Mouse (Mus musculus): ENCODE measurements around the gene Hmgb1.

Hmgb1 gene

DNA sequence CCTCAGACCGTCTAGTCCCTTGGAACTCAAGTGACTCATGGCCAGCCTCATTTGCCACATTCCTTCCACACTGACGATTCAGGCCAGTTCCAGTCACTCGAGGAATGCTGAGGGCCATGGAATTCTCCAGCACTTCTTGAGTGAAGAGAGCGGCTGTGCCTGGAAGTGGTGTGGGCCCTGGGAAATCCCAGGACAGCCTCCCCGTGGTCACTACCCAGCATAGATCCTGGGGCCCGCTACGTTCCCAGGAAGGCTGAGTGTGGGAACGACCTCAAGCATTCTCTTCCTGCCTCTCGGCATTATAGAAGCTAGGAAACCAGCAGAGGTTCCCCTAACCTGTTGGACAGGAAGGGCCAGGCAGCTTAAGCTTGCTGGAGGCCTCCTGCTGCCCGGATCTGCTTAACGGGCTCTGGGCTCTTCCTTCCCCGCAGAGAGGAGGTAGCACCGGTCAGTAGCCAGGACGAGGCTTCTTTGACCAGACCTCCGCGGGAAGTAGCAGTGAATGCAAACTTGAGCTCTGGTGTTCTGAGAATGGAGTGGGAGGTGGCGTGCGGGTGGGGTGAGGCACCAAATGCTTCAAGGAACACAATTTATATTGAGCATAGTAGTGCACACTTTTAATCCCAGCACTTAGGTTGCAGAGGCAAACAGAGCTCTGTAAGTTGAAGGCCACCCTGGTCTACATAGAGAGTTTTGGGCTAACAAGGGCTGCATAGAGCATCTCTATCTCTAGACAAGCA is 105.1 kb downstream of the Hmgb1 start:
- ATAC-seq (ENCODE audit: insufficient number of reproducible peaks, low FRiP score, low TSS enrichment) = no peak

DNA sequence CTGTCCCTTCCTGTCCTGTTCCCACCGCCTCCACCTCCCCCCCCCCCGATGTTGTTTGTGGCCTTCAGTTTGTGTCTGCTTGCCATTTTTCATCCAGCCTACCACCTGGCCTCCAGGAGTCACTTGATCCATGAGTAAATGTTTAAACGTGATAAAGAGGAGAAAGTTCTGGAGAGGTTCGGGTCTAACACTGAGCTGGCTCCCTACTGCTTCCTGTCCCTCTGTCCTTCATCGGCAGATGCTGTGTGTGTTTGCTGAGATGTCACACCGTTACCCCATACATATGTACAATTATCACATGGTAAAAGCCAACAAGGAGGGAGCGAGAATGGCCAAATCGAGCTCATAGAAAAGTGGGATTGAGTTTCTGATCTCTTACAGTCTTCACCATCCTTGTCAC is 107.2 kb downstream of the Hmgb1 start:
- ATAC-seq (ENCODE audit: insufficient number of reproducible peaks, low FRiP score, low TSS enrichment) = no peak

GRCm38 (mm10) chr5:149071546-149071945 is 112.7 kb downstream of the Hmgb1 start:
- no peak for ATAC-seq (ENCODE audit: insufficient number of reproducible peaks, low FRiP score, low TSS enrichment)

GRCm38 (mm10) chr5:149068745-149069144 is 115.5 kb downstream of the Hmgb1 start:
- no peak for ATAC-seq (ENCODE audit: insufficient number of reproducible peaks, low FRiP score, low TSS enrichment)

DNA sequence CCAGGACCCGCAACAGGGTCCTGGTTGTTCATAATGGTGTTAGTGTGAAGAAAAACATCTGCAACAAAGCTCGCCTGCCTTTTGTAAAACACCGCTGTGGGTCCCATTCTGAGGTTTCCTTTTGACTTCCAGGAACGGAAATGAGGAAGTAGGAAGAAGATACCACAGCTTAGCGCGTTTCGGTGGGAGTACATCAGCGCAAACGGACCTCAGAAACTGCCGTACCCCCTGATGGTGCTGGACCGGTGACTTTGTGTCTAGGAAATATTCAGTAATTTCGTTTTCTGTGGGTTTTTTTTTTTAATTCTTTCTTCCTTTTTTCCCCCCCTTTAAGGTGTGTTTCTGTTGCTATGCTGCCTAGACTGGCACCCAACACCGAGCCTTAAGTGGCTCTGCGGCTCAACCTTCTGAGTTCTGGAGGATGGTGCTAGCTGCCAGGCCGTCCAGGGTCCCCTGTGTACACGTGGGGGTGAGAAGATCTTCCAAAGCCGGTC is 116.0 kb downstream of the Hmgb1 start:
- ATAC-seq (ENCODE audit: insufficient number of reproducible peaks, low FRiP score, low TSS enrichment) = no peak

- ATAC-seq (ENCODE audit: insufficient number of reproducible peaks, low FRiP score, low TSS enrichment) = no peak
Measured at GRCm38 (mm10) chr5:149067501-149067961, 116.8 kb downstream of the Hmgb1 start.

GRCm38 (mm10) chr5:149062833-149063232 is 121.5 kb downstream of the Hmgb1 start:
- ATAC-seq (ENCODE audit: insufficient number of reproducible peaks, low FRiP score, low TSS enrichment) = no peak

DNA sequence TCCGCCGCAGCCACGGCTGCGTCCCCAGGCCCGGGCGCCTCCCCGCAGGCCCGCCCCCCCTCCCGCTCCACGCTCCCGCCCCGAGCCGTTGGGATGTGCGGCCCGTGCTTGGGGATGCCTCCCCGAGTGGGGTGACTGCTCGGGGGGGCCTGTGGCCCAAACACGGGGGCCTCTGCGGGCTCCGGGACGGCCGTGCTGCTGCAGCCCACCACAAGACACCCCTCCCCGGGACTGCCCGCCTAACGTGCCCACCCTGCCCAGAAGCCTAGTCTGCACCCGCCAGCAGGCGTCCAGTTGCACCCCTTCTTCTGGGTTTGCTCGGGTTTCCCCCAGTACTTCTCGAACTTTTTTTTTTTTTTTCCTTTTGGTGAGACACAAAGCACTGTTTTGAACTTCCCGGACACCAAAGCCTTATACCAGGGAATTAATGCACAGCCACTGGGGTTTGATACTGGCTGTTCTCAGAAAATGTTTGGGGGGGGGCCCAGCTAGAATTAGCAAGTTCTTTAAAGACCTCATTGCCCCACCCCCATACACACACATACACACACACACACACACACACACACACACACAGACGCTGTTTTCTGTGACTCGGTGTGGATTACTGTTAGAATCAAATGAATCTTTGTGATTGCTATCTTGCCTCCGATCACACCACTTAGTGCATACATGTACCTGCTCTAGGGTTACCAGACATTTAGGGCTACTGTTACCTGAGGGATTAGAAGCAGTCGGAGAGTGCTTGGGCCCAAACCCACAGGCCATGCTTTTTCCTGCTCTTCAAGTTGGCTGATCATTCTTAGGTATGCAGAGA is 130.7 kb downstream of the Hmgb1 start:
- no peak for ATAC-seq (ENCODE audit: insufficient number of reproducible peaks, low FRiP score, low TSS enrichment)

DNA sequence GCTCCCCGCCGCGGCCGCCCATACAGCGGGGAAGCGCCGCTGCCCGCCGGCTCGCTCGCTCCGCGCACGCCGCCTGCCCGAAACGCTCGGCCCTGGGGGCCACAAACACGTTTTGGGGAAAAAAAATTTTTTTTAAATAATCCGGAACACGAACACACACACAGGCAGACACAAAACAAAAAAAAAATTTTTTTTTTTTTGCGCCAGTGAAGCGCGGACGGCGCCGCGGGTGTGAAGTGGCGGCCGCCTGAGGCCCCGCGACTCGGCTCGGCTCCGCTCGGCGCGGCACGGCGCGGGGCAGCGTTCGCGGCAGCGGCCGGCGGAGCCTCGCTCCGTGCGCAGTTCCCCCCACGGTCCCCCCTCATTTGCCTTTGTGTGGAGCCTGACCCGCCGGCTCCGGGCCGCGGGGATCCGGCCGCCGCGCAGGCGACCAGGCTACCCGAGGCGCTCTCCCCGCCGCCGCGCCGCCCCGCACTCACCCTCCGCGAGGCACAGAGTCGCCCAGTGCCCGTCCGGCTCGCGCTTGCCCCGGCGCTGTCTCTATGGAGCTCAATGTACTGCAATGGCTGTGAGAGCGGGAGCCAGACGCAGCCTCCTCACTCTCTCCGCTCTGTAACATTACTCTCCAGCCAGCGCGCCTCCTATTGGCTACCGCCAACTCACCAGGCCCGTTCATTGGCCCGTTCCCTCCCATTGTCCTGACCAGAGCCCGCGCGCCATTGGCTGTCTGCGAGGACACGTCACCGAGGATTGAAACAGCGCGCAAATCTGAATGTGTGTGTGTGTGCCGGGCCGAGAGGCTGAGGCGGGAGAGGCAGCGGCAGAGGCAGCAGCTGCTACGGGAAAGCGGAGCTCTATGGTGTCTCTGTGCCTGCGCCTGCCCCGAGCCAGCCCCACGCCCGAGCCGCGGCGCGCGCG is 131.6 kb downstream of the Hmgb1 start:
- ATAC-seq (ENCODE audit: insufficient number of reproducible peaks, low FRiP score, low TSS enrichment) = peak; percentile 98

- peak; percentile 47 for ATAC-seq (ENCODE audit: insufficient number of reproducible peaks, low FRiP score, low TSS enrichment)
Measured at GRCm38 (mm10) chr5:149051571-149052420, 132.5 kb downstream of the Hmgb1 start.

GRCm38 (mm10) chr5:149051194-149051570 is 133.1 kb downstream of the Hmgb1 start:
- ATAC-seq (ENCODE audit: insufficient number of reproducible peaks, low FRiP score, low TSS enrichment) = no peak

DNA sequence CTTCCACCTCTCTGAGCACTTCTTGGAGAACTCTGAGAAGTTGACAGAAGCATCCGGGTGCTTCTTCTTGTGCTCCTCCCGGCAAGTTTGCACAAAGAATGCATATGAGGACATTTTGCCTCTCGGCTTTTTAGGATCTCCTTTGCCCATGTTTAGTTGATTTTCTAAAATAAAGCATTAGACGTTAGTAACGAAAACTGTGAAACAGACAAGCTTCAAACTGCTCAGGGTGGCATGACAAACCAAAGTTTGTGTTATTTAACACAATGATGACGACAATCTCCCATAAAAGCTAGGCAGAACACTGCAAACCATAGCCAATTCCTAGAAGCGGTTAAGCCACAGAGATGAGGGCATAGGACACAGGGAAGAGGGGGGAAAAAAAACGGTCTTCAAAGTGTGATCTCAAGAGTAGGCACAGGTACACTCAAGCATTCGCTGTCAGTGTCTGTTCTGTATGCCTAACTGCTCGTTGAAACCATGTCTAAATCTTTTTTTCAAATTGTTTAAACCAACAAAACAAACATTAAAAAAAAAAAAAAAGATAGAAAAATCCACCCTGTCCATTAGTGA is 133.6 kb downstream of the Hmgb1 start:
- no peak for ATAC-seq (ENCODE audit: insufficient number of reproducible peaks, low FRiP score, low TSS enrichment)

GRCm38 (mm10) chr5:149049435-149049834 is 134.9 kb downstream of the Hmgb1 start:
- no peak for ATAC-seq (ENCODE audit: insufficient number of reproducible peaks, low FRiP score, low TSS enrichment)

DNA sequence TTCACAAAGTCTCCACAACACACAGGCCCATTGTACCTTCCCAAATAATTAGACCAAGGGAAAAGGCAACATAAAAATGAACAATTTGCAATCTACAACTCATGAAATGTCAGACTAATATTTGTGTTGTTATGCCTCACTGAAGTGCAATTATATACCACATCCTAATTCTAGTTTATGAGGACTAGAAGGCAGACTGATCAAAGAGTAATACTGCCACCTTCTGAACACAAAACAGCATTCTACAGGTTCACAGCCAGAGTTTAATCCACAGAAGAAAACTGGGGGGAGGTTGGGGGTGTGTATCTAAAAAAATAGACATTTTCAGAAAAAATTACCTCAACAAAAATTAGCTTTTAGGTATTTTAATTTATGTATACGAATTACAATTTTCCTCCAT is 135.3 kb downstream of the Hmgb1 start:
- no peak for ATAC-seq (ENCODE audit: insufficient number of reproducible peaks, low FRiP score, low TSS enrichment)

- ATAC-seq (ENCODE audit: insufficient number of reproducible peaks, low FRiP score, low TSS enrichment) = no peak
Measured at GRCm38 (mm10) chr5:149046650-149047049, 137.6 kb downstream of the Hmgb1 start.

DNA sequence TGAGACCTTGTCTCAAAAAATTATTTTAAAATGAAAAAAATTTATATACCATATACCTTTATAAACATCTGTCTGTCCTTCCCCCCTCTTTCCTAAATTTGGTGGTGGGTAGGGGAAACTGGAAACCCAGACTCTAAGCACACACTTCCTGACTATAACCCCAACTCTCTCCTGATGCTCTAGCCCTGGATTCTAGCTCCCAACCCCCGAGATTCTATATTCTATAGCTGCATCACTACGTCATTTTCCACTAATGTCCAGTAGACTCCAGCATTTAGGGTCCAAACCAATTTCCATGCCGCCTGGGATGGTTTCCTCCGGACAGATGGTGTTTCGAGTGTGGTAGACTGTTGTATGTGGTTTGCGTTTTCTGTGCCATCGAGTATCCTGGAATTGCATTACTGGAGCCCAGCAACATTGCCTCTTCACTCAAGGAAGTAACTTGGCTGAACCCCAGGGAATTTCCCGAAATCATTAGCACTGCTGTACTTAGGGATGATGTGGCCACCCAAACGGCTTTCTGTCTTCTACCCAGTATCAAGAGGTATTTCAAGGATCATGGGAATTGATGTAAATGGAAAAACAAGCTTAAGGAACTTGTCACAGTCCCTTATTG is 138.7 kb downstream of the Hmgb1 start:
- no peak for ATAC-seq (ENCODE audit: insufficient number of reproducible peaks, low FRiP score, low TSS enrichment)

DNA sequence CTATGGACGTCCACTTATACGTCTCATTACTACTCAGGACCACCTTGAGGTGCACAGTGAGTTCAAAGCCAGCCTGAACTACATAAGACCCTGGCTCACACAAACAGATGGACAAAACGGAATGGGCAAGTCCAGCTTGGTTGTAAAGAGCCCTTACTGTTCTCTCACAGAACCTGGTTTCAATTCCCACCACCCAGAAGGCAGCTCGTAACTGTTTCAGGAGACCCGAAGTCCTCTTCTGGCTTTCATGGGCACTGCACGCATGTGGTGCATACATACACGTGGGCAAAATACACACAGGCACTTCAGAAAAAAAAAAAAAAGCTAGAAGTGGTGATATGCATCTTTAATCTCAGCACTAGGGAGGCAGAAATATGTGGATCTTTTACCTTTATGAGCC is 139.2 kb downstream of the Hmgb1 start:
- ATAC-seq (ENCODE audit: insufficient number of reproducible peaks, low FRiP score, low TSS enrichment) = no peak

- no peak for ATAC-seq (ENCODE audit: insufficient number of reproducible peaks, low FRiP score, low TSS enrichment)
Measured at GRCm38 (mm10) chr5:149044067-149044466, 140.2 kb downstream of the Hmgb1 start.

GRCm38 (mm10) chr5:149043240-149043639 is 141.0 kb downstream of the Hmgb1 start:
- 0 out of 2 replicates have a peak, but pooled peaks have one; percentile 26 for ATAC-seq (ENCODE audit: insufficient number of reproducible peaks, low FRiP score, low TSS enrichment)
